Mouse (Mus musculus) brain, adult 2 months (tissue): ENCODE data around the gene Gm10720.
"Not testable (repeated sequence)": the region's sequence is repeated elsewhere in the genome, so short reads cannot be mapped to it uniquely, and the experiment has no call there.

ENCODE experiments used
- DNase-seq: peaks from one replicate; pipeline ENCODE4 v3.0.0; 2011; ENCODE audit warnings: low read depth, low spot score

The Gm10720 gene

DNA sequence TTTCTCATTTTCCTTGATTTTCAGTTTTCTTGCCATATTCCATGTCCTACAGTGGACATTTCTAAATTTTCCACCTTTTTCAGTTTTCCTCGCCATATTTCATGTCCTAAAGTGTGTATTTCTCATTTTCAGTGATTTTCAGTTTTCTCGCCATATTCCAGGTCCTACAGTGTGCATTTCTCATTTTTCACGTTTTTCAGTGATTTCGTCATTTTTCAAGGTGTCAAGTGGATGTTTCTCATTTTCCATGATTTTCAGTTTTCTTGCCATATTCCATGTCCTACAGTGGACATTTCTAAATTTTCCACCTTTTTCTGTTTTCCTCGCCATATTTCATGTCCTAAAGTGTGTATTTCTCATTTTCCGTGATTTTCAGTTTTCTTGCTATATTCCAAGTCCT, 10.2 kb downstream of the Gm10720 start:
- not testable (repeated sequence) for DNase-seq

DNA sequence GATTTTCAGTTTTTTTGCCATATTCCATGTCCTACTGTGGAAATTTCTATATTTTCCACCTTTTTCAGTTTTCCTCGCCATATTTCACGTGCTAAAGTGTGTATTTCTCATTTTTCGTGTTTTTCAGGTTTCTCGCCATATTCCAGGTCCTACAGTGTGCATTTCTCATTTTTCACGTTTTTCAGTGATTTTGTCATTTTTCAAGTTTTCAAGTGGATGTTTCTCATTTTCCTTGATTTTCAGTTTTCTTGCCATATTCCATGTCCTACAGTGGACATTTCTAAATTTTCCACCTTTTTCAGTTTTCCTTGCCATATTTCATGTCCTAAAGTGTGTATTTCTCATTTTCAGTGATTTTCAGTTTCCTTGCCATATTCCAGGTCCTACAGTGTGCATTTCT, 10.7 kb downstream of the Gm10720 start:
- DNase-seq: not testable (repeated sequence)

DNA sequence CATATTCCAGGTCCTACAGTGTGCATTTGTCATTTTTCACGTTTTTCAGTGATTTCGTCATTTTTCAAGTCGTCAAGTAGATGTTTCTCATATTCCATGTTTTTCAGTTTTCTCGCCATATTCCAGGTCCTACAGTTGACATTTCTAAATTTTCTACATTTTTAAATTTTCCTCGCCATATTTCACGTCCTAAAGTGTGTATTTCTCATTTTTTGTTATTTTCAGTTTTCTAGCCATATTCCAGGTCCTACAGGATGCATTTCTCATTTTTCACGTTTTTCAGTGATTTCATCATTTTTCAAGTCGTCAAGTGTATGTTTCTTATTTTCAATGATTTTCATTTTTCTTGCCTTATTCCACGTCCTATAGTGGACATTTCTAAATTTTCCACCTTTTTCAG, 11.3 kb downstream of the Gm10720 start:
- DNase-seq: not testable (repeated sequence)

DNA sequence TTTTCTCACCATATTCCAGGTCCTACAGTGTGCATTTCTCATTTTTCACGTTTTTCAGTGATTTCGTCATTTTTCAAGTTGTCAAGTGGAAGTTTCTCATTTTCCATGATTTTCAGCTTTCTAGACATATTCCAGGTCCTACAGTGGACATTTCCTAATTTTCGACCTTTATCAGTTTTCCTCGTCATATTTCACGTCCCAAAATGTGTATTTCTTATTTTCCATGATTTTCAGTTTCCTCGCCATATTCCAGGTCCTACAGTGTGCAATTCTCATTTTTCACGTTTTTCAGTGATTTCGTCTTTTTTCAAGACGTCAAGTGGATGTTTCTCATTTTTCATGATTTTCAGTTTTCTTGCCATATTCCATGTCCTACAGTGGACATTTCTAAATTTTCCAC, 11.7 kb downstream of the Gm10720 start:
- DNase-seq: peak; percentile 47

DNA sequence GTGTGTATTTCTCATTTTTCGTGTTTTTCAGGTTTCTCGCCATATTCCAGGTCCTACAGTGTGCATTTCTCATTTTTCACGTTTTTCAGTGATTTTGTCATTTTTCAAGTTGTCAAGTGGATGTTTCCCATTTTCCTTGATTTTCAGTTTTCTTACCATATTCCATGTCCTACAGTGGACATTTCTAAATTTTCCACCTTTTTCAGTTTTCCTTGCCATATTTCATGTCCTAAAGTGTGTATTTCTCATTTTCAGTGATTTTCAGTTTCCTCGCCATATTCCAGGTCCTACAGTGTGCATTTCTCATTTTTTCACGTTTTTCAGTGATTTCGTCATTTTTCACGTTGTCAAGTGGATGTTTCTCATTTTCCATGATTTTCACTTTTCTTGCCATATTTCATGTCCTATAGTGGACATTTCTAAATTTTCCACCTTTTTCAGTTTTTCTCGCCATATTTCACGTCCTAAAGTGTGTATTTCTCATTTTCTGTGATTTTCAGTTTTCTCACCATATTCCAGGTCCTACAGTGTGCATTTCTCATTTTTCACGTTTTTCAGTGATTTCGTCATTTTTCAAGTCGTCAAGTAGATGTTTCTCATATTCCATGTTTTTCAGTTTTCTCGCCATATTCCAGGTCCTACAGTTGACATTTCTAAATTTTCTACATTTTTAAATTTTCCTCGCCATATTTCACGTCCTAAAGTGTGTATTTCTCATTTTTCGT, 14.0 kb downstream of the Gm10720 start:
- not testable (repeated sequence) for DNase-seq

DNA sequence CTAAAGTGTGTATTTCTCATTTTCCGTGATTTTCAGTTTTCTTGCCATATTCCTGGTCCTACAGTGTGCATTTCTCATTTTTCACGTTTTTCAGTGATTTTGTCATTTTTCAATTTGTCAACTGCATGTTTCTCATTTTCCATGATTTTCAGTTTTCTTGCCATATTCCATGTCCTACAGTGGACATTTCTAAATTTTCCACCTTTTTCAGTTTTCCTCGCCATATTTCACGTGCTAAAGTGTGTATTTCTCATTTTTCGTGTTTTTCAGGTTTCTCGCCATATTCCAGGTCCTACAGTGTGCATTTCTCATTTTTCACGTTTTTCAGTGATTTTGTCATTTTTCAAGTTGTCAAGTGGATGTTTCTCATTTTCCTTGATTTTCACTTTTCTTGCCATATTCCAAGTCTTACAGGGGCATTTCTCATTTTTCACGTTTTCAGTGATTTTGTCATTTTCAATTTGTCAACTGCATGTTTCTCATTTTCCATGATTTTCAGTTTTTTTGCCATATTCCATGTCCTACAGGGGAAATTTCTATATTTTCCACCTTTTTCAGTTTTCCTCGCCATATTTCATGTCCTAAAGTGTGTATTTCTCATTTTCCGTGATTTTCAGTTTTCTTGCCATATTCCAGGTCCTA, 15.3 kb downstream of the Gm10720 start:
- peak; percentile 83 for DNase-seq

DNA sequence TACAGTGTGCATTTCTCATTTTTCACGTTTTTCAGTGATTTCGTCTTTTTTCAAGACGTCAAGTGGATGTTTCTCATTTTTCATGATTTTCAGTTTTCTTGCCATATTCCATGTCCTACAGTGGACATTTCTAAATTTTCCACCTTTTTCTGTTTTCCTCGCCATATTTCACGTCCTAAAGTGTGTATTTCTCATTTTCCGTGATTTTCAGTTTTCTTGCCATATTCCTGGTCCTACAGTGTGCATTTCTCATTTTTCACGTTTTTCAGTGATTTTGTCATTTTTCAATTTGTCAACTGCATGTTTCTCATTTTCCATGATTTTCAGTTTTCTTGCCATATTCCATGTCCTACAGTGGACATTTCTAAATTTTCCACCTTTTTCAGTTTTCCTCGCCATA, 18.8 kb downstream of the Gm10720 start, which contains the start of gene Gm17535:
Gene Gm17535 (plus strand): TSS at position 301 of the 400 bp plus-strand sequence.
- DNase-seq: not testable (repeated sequence)

DNA sequence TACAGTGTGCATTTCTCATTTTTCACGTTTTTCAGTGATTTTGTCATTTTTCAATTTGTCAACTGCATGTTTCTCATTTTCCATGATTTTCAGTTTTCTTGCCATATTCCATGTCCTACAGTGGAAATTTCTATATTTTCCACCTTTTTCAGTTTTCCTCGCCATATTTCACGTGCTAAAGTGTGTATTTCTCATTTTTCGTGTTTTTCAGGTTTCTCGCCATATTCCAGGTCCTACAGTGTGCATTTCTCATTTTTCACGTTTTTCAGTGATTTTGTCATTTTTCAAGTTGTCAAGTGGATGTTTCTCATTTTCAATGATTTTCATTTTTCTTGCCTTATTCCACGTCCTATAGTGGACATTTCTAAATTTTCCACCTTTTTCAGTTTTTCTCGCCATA, 21.1 kb downstream of the Gm10720 start, which contains the start of gene Gm10715:
Gene Gm10715 (plus strand): TSS at position 301 of the 400 bp plus-strand sequence.
- not testable (repeated sequence) for DNase-seq

DNA sequence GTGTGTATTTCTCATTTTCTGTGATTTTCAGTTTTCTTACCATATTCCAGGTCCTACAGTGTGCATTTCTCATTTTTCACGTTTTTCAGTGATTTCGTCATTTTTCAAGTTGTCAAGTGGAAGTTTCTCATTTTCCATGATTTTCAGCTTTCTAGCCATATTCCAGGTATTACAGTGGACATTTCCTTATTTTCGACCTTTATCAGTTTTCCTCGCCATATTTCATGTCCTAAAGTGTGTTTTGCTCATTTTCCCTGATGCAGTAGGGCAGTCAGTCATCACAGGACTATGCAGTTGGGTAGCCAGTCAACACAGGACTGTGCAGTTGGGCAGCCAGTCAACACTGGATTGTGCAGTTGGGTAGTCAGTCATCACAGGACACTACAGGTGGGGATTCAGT, 22.7 kb downstream of the Gm10720 start:
- DNase-seq: peak; percentile 5
